Mouse (Mus musculus): ENCODE measurements around the gene Tuba3b.
A peak's percentile ranks its signal among the peaks of the same experiment; 100 is the strongest.

Tuba3b gene

DNA sequence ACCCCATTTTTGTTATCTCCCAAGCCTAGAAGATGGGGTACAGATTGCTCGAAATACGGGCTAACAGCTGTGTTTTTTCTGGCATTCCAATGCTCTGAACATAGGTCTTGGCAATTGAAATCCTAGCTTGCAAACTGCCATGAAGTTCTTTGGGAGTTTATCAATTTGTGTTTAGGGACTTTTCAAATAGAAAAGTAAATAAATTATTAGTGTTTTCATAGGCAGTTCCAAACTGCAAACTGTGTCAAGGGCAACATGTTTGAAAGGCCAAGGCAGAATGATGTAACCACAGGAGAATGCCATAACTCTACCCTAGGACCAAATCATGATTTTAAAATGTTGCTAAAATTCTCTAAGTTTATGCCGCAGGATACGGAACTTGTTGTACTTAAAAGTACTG is 7.8 kb upstream of the Tuba3b start:
- DNase-seq (ENCODE audit: low read depth): no peak

DNA sequence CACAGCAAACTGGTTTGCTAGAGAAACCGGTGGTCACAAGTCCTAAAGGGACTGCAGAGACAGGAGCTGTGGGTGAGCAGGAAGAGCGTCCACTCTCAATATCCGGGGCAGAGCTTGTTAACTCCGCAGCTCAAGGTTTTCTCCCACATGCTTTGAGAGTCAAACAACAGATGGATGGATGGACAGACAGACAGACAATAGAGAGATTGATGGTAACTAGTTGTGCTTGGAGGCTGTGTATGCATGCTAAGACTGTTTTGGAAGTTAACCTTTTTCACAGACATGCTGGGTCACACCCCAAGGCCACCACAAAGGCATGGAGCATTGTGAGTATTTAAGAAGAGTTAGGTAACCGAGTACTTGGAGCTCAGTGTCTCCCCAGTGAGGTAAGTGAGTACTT is 6.9 kb upstream of the Tuba3b start:
- no peak for DNase-seq (ENCODE audit: low read depth)

DNA sequence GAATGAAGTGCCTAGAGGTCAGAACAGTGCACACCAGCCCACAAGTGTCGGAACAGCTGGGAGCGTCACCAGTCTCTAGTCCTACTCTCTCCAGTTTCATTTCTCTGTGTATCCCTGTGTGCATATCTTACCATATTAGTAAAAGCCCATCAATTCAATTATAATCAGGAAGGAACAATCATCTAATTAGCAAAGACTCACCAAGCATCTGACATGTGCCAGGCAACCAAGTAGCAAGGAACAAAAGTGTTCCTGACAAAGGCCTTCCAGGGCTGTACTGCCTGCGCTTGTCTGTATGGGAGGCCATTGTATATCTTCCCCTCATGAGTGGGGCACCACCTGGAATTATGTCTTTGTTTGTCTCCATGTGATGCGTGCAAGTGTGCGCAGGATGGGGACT is 4.7 kb upstream of the Tuba3b start:
- no peak for DNase-seq (ENCODE audit: low read depth)

DNA sequence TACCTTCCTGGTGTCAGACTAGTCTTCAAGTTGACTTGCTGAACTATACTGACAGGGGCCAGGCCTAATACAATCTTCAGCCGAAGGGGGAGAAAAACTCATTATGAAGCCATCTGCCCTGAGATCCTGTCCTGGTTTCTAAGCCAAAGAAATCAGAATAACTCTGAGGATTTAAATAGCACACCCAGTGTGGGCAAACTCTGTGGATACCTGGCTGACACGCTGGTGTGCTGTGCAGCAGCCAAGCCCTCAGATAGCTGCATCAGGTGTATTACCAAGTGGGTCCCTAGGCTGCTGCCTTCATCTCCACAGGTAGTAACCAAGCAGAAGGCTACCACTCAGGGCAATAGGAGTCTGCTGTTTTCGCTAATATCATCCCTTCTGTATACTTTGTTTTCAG is 2.9 kb upstream of the Tuba3b start:
- DNase-seq (ENCODE audit: low read depth): no peak

DNA sequence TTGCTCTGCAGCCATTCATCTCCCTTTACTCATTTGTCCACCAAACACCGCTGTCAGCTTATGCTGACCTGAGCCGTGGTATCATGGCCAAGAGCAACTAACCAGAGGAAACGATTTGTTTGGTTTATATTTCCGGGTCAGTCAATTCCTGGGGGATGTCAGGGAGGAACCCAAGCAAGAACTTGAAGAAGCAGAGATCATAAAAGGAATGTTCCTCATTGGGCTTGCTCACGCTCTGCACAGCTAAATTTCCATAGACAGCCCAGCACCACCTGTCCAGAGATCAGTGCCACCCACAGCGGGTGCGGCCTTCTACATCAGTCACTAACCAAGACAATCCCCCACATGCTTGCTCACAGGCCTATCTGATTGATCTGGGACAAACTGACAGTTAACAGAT is 1.3 kb upstream of the Tuba3b start, which contains the start of gene Lmntd1:
TSS of gene Lmntd1 (minus strand) at position 101 of the 400 bp plus-strand sequence.
- no peak for DNase-seq (ENCODE audit: low read depth)

DNA sequence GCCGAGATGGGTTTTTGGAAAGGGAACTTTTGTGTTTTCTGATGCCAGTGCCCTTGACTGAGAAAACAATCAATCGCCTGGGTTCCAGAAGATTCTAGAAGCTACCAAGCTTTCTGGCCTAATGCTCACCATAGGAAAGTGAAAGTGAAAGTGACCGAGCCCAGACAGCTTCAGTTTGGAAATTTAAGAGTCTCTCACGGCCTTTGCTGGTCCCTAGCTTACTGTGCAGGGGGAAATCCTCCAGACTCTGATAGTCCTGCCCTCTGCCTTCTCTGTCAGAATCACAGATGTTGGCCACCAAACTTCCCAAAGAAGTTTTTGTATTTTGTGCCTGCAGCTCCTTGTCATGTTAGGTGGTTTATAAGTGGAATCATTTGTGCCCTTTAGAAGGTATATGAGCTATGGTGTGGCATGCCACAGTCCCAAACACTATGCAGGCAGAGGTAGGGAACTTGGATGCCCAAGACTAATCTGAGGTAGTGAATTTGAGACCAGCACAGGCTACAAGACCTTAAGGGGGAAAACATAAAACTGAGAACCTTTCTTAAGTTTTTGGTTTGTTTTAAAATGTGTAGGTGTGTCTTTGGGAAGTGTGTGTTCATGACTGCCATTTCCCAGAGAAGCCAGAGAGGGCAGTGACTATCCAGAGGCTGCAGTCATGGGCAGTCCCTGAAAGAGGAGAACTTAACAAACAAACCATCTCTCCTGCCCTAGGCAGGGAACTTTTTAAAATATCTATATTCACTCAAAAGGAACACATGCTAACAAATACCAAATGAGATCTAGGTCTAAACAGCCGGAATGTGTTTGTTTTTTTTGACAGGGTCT is 1.1 kb downstream of the Tuba3b start:
- peak; percentile 65 for DNase-seq (ENCODE audit: low read depth)

DNA sequence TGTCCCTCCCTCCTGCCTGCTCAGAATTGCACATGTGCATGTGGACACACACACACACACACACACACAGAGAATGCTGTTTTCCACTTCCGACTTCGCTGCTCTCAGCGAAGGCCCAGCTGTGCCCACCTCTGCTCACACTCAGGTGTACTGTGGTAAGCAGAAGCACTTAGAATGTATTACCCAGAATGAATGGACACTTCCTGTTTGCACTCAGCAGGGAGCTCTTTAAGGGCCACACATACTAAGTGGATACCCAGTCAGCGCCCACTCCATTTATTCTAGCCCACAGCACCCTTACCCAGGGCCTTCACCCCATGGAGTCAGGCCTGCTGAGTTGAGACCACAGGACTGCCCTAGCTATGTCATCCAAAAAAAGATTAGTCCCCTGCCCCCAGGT is 7.6 kb downstream of the Tuba3b start:
- DNase-seq (ENCODE audit: low read depth): no peak

DNA sequence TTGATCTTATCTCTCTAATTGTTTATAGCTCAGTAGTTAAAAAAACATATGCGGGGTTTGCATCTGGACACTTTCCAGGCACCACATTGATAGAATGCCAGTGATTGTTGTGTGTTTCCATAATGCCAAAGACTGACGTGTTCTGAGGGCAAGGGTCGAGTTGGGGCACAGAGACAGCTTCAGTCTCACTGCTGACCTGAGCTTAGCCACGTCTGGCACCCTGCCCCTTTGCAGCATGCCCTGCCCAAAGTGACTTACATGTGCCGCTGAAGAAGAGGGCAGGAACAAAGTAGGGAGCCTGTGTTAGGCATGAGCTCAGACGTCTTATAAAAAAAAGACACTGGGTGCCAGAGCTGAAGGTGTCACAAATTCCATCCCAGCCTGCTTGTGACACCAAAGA is 14.7 kb downstream of the Tuba3b start:
- DNase-seq (ENCODE audit: low read depth): no peak

DNA sequence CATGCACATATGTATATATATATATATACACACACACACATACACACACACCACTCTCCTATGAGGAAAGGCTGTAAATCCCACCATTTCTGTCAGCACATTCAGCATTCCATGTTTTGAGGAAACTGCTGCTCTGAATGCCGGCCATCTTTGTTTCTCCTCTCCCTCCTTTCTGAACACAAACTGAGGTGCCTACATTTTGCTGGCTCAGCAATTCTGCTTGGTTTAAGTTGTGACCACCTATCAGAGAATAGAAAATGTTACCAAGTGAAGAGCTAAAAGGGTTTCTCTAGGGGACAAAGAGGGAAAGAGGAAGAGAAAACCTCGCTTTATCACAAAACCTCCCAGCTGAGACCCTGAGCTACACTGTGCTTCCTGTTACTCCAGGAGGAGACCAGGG is 18.9 kb downstream of the Tuba3b start:
- DNase-seq (ENCODE audit: low read depth): no peak

DNA sequence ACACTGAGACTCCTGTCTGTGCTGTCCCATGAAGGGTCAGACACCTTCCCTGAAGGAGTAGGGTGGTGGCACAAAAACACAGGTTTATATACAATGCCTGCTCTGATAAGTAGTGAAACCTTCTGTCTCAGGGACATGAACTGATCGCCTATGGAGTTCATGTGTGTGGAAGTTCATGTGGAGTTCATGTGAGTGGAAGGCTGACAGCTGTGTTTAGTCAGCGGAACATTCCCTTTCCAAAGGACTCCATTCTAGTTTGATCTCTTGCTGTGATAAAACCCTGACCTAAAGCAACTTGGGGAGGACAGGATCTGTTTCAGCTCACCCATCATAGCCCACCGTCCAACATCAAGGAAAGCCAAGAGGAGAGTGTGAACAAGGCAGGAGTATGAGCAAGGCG is 21.1 kb downstream of the Tuba3b start:
- DNase-seq (ENCODE audit: low read depth): no peak

DNA sequence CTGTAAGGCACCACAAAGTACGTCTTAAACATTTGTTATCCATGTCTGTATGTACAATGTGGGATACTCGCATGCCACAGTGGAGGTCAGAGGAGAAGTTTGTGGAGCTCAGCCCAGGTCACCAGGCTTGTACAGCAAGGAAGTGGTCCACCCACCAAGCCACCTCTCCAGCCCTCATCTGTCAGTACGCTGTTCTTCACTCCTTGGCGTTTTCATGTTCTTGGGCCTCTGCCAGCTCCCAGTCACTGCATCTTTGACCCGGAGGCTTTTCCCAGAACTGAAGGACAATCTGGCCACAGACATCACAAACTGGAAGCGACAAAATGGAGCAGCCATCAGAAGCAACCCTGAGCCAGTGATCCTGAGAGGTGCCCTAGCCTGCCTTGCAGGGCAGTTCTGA is 22.7 kb downstream of the Tuba3b start:
- no peak for DNase-seq (ENCODE audit: low read depth)

DNA sequence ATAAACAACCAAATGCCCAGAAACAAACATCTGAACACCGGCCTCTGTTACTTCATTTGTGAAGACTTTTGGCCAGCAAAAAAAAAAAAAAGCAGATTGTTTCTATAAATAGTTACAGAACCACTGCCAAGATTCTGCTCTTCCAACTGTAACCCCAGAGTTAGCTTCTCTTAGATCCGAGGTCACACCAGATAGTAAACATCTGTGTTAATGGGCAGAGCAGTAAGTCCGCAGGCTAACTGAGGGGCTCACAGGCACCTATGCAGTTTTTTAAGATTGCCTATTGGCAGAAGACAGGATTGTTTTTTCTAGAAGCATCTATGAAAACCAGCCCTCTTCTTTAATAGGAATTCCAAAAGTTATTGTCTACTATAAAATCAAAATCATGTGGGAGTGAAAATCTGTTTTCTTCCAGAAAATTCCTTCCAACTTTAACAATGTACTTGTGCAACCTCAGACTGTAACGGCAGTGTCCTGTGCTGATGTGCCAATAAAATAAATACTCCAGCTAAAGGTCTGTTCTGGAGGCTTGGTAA is 25.5 kb downstream of the Tuba3b start:
- no peak for DNase-seq (ENCODE audit: low read depth)

DNA sequence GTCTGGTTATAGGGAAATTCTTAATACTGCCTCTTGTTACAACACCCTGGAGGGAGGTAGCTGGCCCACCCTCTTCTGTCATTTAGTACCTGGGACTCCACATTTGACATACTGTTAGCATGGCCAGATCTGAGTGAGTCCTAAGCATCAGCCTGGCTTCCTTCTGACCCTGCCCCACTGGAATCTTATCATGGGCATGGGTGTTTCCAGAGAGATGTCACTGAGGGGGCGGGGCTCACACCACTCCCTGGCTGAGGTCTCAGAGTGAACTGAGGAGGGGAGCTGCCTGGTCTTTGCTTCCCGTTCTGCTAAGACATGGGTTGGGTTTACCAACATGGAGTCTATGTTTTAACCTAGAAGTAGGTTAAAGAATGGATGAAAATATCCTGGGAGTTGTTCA is 36.4 kb downstream of the Tuba3b start:
- DNase-seq (ENCODE audit: low read depth): no peak

DNA sequence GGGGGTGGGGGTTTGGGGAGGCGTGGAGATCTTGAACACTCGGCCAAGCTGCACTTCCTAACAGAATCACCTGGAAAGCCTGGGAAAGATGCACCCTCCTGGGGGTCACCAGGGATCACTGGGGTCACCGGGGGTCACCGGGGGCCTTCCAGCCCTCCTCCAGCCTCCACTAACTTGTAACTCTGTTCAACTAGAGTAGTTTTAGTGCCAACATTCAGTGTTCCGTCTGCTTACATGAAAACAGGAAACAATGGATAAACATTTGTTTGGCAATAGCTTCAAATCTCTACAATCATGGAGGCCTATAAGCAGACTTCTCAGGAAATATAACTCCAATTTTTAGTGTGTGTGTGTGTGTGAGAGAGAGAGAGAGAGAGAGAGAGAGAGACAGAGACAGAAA is 37.4 kb downstream of the Tuba3b start:
- DNase-seq (ENCODE audit: low read depth): no peak

DNA sequence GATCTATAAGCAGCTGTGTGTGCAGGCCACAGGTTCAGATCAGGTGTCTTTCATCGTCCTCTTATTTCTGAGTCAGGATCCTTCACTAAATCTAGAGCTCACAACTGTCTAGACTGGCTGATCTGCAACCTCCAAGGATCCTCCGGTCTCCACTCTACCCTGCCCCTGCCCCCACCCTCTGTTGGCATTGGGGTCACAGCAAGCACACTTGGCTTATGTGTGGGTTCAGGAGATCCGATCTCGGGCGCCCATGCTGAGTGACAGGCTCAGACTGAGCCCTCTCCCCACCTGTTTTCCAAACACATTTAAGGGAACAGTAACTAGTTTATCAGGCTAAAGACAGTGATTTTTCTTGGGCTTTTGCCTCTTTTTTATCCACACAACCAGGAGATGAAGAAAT is 38.1 kb downstream of the Tuba3b start:
- DNase-seq (ENCODE audit: low read depth): no peak

DNA sequence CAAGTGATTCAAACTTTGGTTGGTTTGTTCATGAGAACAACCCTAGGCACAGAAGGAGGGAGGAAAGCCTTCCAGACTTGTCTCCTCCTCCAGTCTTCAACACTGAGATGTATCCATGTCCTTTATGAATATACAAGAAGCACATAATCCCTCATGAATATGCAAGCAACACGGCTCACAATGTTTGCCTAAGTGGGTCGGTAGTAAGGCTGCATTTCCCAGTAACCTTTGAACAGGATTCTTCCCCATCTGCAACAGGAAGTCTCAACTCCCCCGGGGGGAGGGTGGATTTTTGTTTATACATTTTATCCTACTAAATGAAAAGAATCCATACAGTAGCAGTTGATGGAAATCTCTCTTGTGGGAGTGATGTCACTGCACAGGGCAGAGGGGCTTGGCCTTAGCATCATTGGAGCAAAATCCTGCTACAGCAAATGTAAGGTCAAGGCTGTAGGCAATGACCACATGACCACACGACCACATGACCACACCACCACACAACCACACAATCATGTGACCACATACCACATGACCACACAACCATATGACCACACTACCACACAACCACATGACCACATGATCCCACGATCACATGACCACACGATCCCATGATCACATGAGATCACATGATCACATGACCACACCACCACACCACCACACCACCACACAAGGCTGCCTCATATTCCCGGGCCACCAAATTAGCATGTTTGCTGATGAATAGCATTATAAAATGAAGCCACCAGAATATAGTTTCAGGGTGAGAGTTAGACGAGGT is 38.7 kb downstream of the Tuba3b start:
- DNase-seq (ENCODE audit: low read depth): no peak

DNA sequence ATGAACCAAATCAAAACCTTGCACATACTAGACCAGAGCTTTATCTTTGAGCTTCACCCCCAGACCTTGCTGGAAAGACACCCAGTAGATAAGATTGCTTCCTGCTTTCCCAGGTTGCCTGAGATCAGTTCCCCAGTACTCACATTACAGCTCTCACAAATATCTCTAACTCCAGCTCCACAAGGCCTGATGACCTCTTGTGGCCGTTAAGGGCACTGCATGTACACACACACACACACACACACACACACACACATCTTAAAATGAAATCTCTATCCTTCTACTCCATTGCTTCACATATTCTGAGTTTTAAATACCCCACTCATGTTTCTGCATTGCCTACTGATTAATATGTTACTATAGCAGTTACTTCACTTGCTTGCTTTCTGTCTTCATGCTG is 40.1 kb downstream of the Tuba3b start:
- DNase-seq (ENCODE audit: low read depth): no peak

DNA sequence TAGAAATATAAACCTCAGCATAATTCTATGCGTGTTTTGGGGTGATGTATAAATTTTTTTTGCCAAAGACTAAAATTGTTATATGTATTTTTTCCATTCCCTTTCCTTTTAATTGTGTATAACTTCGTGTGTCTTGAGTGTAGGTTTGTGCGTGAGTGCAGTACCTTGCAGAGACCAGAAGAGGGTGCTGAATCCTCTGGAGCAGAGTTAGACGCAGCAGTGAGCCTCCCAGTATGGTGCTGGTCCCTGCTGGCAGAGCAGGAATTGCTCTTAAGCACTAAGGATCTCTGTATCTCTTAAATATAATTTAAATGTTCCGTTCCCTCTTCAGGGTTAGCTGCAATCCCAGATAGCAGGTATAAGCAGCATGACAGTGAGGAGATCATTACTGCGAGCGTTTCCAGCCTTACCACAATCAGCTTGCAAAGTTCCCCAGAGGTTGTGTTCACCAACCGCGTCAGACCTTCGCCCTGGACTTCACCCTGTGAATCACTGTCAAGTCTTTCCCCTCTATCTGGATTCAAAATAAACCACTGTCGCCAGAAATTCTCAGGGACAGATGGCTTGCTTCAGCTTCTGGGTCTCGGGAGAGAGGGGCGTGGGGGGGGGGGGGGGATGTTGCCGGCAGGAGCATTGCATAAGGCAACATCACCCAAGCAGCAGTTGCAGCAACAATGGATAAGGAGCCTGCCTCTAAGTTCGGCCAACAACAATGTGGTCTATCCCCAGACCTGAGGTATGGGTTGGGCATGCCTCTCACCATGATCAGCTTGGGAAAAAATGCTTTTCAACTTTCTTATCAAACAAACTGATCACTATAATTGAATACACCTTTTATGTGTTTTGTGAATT is 41.4 kb downstream of the Tuba3b start:
- DNase-seq (ENCODE audit: low read depth): no peak

DNA sequence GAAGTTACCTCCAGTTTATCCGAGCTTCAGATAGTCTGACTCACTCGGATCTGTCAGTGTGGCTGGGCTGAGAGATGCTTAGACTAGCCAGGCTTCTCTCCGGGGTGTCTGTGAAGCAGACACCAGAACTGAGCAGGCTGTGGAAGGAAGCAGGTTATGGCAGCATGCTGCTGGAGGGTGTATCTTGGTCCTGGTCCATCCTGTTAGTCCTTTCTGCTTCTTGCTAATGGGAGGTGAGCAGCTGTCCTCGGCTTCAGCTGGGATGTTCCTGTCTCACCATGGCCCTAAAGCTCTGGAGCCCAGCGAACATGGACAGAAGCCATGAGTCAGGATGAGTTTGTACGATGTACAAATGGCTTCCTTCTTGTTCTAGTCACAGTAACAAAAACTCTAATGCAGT is 43.6 kb downstream of the Tuba3b start:
- no peak for DNase-seq (ENCODE audit: low read depth)

DNA sequence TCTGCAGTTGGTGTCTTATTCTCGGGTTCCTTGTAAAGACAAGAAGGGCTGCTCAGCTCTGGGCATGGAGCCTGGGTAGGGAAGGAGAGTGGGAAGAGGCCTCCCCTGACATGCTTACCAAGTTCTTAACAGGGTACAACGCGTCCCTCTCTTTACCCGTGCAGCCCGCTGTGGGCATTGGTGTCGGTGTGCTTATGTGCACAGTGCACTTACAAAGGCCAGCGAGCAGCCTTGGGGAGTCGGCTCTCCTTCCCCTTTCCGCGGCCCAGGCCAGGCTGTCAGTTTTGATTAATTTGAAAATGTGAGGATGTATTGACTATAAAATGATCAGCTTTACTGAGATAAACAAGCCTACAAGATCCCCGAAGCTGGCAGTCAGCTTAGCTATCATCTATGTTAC is 45.4 kb downstream of the Tuba3b start:
- DNase-seq (ENCODE audit: low read depth): no peak

DNA sequence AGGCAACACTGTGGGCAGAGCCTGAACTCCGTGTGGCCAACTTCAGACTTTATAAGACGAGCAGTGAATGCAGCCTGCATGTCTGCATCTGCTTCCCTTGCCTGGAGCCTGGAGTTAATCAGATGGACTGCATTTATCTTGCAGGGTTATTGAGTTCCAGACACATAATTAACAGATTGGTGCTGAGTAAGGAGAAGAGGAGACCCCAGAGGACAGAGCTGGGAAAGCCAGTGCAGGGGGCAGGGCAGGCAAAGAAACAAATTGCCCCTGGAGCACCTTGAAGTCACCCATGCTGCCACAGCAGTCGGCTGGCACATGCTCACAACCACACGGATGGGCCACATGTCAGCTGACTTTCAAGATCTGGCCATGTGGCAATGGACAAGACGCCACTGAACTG is 48.7 kb downstream of the Tuba3b start:
- no peak for DNase-seq (ENCODE audit: low read depth)

DNA sequence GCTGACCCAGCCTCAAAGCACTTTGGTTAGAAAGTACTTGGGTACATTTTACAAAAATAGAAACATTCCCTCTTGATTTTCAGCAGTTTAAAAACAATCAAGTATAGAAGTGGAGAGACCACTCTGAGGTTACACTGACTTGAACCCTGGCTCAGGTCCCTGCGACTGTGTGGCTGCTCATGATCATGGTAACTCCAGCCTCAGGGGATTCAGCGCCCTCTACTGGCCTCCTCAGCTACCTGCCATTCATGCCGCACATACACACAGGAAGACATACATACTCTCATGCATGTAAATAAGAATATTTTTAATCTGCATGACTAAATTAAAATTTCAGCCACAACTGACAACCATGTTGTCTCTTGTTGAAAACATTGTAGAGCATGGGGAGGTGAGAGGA is 50.2 kb downstream of the Tuba3b start:
- DNase-seq (ENCODE audit: low read depth): no peak
